Mouse (Mus musculus): ENCODE measurements around the gene Hnrnpf. TPM values are rescaled to one million over a fixed set of nuclear protein-coding genes. Genes with fewer than 3 reads are reported as not detected.

The Hnrnpf gene
- total and polyA plus RNA-seq, 3 experiments: 598 to 1,196 (median 790) TPM

- H3K4me1 ChIP-seq (ENCODE audit: control insufficient read depth in 1 of 2, insufficient read depth in 2 of 2): peaks cover 4 to 68% of the 10 kb centered on the region in 2 experiments; a peak in 3 of 4 replicates
- no peak for DNase-seq (ENCODE audit: extremely low read depth)
- peaks cover 89% of the 10 kb centered on the region for H3K79me2 ChIP-seq (replicated peaks; ENCODE audit: control insufficient read depth, extremely low read depth, insufficient read depth, poor library complexity, severe bottlenecking)
- H3K9me3 ChIP-seq (replicated peaks; ENCODE audit: low read length): no peaks in the 10 kb centered on the region
- no peak overlapping the region for H3K4me3 ChIP-seq (replicated peaks in 1 of 3; ENCODE audit: low read depth in 2 of 3, low read length in 2 of 3, poor library complexity in 1 of 3)
- no peaks in the 10 kb centered on the region for H3K27me3 ChIP-seq (replicated peaks)
- TF ChIP-seq JUND (conservative IDR thresholded peaks at IDR 0.05; ENCODE audit: low read depth, low read length) (no peak), CTCF (conservative IDR thresholded peaks at IDR 0.05 in 1 of 2, IDR thresholded peaks at IDR 0.05 in 1 of 2; ENCODE audit: low read depth in 2 of 2, low read length in 2 of 2) (no peak), RAD21 (IDR thresholded peaks at IDR 0.05; ENCODE audit: low read depth, low read length) (no peak), ZKSCAN1 (IDR thresholded peaks at IDR 0.05; ENCODE audit: borderline replicate concordance, low read depth, low read length) (no peak), JUN (IDR thresholded peaks at IDR 0.05; ENCODE audit: insufficient read depth, low read depth, low read length) (no peak), NELFE (IDR thresholded peaks at IDR 0.05; ENCODE audit: low read depth, low read length) (no peak), GABPA (IDR thresholded peaks at IDR 0.05; ENCODE audit: insufficient replicate concordance, low read depth, low read length) (no peak), USF2 (conservative IDR thresholded peaks at IDR 0.05; ENCODE audit: low read depth, low read length) (no peak), CHD2 (IDR thresholded peaks at IDR 0.05; ENCODE audit: low read length) (no peak), MXI1 (IDR thresholded peaks at IDR 0.05; ENCODE audit: low read depth, low read length) (no peak), KAT2A (IDR thresholded peaks at IDR 0.05; ENCODE audit: insufficient replicate concordance, low read length) (no peak), MAFK (IDR thresholded peaks at IDR 0.05; ENCODE audit: insufficient replicate concordance, low read length) (no peak)
- no peak overlapping the region for H3K27ac ChIP-seq (ENCODE audit: insufficient read depth, low read depth)
- in situ Hi-C loops (cut with MboI; ENCODE audit: low pct_ligation_motif_present, low pct_unique_long_range_greater_than_20kb, low sequenced_read_pairs) (loop anchor here (10.0 kb wide), 1 partner anchor 50 kb away; the partner anchor contains the start of gene Zfp239), dilution Hi-C loops (cut with MboI; ENCODE audit: extremely low pct_ligation_motif_present, extremely low pct_unique_long_range_greater_than_20kb, low sequenced_read_pairs) (no loop called here)
- peak overlapping the region; percentile 33; the same call in 1 of the 2 replicates for H3K9ac ChIP-seq (ENCODE audit: insufficient read depth, low read depth)
- H3K4me2 ChIP-seq (ENCODE audit: insufficient read depth, low read depth, poor library complexity, severe bottlenecking): no peak overlapping the region
- H3K36me3 ChIP-seq (replicated peaks in 1 of 2; ENCODE audit: control insufficient read depth in 1 of 2, insufficient read depth in 1 of 2, low read length in 1 of 2): peaks cover 7 to 42% of the 10 kb centered on the region in 2 experiments
Observed at GRCm38 (mm10) chr6:117914541-117914940, 14.4 kb downstream of the Hnrnpf start.

DNA sequence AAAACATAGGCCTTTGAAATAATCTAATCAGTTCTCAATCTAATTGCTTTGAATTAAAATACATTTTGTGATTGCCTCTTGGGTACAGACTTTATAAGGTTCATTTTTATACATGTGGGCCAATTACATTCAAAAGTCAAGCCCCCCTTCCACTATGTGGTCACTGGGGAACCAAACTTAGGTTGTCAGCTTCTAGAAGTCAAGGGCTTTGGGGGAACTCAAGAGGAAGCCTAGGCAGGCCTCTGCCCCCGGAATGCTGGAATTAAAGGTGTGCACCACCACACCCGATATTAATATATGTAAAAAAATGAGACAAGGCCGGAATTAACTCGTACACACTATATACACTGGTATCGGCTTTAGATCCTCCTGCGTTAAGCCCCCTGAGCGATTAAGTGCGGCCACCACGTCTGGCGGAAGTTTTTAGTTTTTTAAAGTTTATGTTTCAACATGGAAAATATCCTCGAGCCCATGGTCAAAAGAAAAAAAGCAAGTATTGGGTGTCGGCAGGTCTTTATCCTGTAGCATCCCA is 16.1 kb downstream of the Hnrnpf start:
- Histone ChIP-seq H3K9me3 (replicated peaks; ENCODE audit: low read length) (no peaks in the 10 kb centered on the region), H3K4me3 (replicated peaks in 1 of 3; ENCODE audit: low read depth in 2 of 3, low read length in 2 of 3, poor library complexity in 1 of 3) (peak overlapping the region; percentile 64 to 75 (median 65)), H3K36me3 (replicated peaks in 1 of 2; ENCODE audit: control insufficient read depth in 1 of 2, insufficient read depth in 1 of 2, low read length in 1 of 2) (peaks cover 16 to 54% of the 10 kb centered on the region in 2 experiments), H3K27me3 (replicated peaks) (no peaks in the 10 kb centered on the region), H3K4me1 (ENCODE audit: control insufficient read depth in 1 of 2, insufficient read depth in 2 of 2) (peaks cover 5 to 69% of the 10 kb centered on the region in 2 experiments; a peak in 3 of 4 replicates), H3K79me2 (replicated peaks; ENCODE audit: control insufficient read depth, extremely low read depth, insufficient read depth, poor library complexity, severe bottlenecking) (peaks cover 90% of the 10 kb centered on the region), H3K27ac (ENCODE audit: insufficient read depth, low read depth) (peak overlapping the region; percentile 84), H3K9ac (ENCODE audit: insufficient read depth, low read depth) (peak overlapping the region; percentile 83), H3K4me2 (ENCODE audit: insufficient read depth, low read depth, poor library complexity, severe bottlenecking) (peak overlapping the region; percentile 80)
- DNase-seq (ENCODE audit: extremely low read depth): no peak
- dilution Hi-C loops (cut with MboI; ENCODE audit: extremely low pct_ligation_motif_present, extremely low pct_unique_long_range_greater_than_20kb, low sequenced_read_pairs) (no loop called here), in situ Hi-C loops (cut with MboI; ENCODE audit: low pct_ligation_motif_present, low pct_unique_long_range_greater_than_20kb, low sequenced_read_pairs) (loop anchor here (5.0 to 10.0 kb wide), 2 partner anchors 34 to 51 kb away; partner anchors contain the start of gene Zfp239)
- TF ChIP-seq USF2 (conservative IDR thresholded peaks at IDR 0.05; ENCODE audit: low read depth, low read length) (no peak), KAT2A (IDR thresholded peaks at IDR 0.05; ENCODE audit: insufficient replicate concordance, low read length) (no peak), TCF12 (IDR thresholded peaks at IDR 0.05; ENCODE audit: low read depth, low read length) (no peak), POLR2AphosphoS2 (IDR thresholded peaks at IDR 0.05; ENCODE audit: low read depth, low read length) (no peak), PAX5 (IDR thresholded peaks at IDR 0.05; ENCODE audit: low read length) (no peak), MAFK (IDR thresholded peaks at IDR 0.05; ENCODE audit: insufficient replicate concordance, low read length) (no peak), IRF4 (IDR thresholded peaks at IDR 0.05; ENCODE audit: low read depth, low read length) (no peak), NELFE (IDR thresholded peaks at IDR 0.05; ENCODE audit: low read depth, low read length) (no peak), SIN3A (IDR thresholded peaks at IDR 0.05; ENCODE audit: low read length) (no peak), ELF1 (IDR thresholded peaks at IDR 0.05; ENCODE audit: low read depth, low read length) (no peak), MAX (IDR thresholded peaks at IDR 0.05; ENCODE audit: low read length) (no peak), EP300 (IDR thresholded peaks at IDR 0.05; ENCODE audit: low read length) (no peak), ZNF384 (IDR thresholded peaks at IDR 0.05; ENCODE audit: low read depth, low read length) (no peak), JUND (conservative IDR thresholded peaks at IDR 0.05; ENCODE audit: low read depth, low read length) (no peak), UBTF (IDR thresholded peaks at IDR 0.05; ENCODE audit: low read depth, low read length) (no peak), TBP (conservative IDR thresholded peaks at IDR 0.05; ENCODE audit: low read depth, low read length) (no peak), E2F4 (IDR thresholded peaks at IDR 0.05; ENCODE audit: insufficient replicate concordance, low read depth, low read length) (no peak), POLR2A (IDR thresholded peaks at IDR 0.05; ENCODE audit: low read depth, low read length) (no peak), CHD1 (IDR thresholded peaks at IDR 0.05; ENCODE audit: low read depth, low read length) (no peak; the same call in 1 of the 2 replicates), ETS1 (conservative IDR thresholded peaks at IDR 0.05; ENCODE audit: low read depth, low read length) (no peak)

All from CH12.LX (cell line).